In the genomic region with DNA sequence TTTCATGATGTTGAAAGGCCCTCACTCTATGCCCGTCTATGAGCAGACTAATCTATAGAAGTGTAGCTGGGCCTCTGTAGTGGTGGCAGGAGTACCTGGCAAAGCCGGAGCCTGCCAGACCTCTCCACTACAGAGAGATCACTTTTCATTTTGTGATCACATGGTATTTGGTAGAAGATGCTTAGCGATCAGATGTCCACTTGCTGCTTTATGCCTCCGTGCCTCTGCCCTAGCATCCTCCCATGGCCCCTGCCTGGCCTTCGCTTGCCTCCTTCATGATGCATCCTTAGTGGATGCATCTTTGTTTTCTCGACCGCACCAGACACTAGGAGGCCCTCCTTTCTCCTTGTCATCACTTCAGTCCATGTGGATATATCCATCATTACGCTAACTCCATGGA, we compare ENCODE assay signal across 7 mouse cellular contexts.
"Had no signal": no experiment of that assay in that cellular context is flagged by ENCODE, and none has a peak within 500 bp of the region (broad histone marks: within the 10 kb centered on the region; RNA-seq: fewer than 3 reads in every experiment).

No protein-coding gene starts in this region.

- H3K27ac ChIP-seq: liver, embryonic 13.5 days had no signal

- H3K9me3 ChIP-seq: liver, embryonic 13.5 days had no signal

- DNase-seq: layer of hippocampus, postnatal 36 days; liver, embryonic 13.5 days; midbrain, embryonic 14.5 days; thymus, adult 18-20 months; thymus, postnatal 36 days had no signal

- H3K4me2 ChIP-seq: liver, embryonic 13.5 days; midbrain, embryonic 11.5 days had no signal

- H3K9ac ChIP-seq: liver, embryonic 13.5 days had no signal

- H3K27me3 ChIP-seq: liver, embryonic 13.5 days had no signal

- H3K36me3 ChIP-seq: liver, embryonic 13.5 days had no signal

- H3K4me3 ChIP-seq: left cerebral cortex, adult 2 months; liver, embryonic 13.5 days had no signal
